Mouse (Mus musculus) testis, postnatal 10 days (tissue): ENCODE results near the gene Ror2.

ENCODE experiments used
- DNase-seq: peaks from one replicate; pipeline ENCODE4 v3.0.0; 2021; ENCODE audit warnings: low spot score

Gene Ror2

DNA sequence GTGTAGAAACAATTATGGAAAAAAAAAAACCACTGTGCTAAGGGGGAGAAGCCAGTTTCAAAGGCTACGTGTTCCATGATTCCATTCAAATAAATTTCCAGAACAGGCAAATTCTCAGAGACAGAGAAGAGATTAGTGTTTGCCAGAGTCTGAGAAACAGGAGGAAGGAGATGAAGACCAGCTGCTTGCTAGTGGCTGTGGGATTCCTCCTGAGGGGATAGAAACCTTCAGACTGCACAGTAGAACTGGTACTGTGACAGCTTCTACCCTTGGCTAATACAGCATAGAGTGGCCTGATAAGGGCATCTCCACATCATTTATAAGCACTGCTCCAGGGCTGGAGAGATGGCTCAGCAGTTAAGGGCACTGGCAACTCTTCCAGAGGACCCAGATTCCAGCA, 11.2 kb downstream of the Ror2 start:
- DNase-seq, result no peak

- DNase-seq, result no peak
These were observed 14.3 kb downstream of the Ror2 start for GRCm38 (mm10) chr13:53271595-53271994.

DNA sequence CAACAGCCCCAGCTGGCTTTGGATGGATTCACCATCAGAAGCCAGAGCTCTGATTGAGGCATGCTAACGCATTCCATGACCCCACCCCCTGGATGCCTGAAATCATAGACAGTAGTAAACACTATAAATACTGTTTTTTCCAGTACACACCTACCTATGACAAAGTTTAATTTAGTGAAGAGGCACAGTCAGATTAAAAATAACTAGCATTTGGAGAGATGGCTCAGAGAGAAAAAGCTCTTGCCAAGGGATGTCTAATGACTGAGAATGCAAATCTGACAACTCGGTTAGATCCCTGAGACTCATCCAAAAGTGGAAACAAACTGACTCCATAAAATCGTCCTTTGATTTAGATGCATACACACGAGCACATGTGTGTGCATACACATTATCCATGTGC, 15.4 kb downstream of the Ror2 start:
- DNase-seq, result no peak

DNA sequence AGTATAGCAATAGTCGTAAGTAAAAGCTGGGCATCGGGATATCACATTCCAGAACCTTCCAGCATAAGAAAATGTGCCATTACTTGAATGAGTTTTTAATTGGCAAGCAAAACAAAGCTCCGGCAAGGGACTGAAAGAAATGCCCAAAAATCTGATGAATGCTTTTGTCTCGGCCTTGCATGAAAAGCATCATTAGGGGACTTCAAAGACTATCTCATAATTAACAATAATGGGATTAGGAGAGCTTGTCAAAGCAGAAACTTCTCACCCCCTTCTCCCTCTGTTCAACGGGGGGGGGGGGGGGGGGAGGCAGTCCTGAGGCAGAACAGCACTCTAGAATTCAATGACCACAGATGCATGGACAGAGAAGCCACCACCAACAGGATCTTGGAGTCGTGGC, 17.4 kb downstream of the Ror2 start:
- DNase-seq, result no peak

DNA sequence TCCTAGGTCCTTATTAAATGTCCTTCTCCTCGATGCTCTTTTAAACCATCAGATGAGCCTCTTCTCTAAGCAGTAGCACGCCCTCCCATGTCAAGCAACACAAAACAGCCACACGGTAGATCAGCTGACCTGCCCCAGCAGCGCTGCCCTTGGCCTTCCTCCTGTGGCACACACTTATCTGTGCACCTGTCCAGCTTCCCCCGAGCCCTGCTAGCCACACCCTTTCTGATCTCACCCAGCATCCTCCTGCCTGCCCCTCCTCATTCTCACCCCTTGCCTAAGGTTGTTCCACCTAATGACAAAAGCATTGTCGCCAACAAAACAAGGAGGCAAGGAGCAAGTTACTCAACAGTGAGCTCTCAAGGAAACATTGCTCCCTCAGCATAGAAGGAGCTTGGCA, 18.1 kb downstream of the Ror2 start:
- no peak for DNase-seq

GRCm38 (mm10) chr13:53267155-53267554, 18.8 kb downstream of the Ror2 start:
- no peak for DNase-seq

GRCm38 (mm10) chr13:53266543-53266951, 19.4 kb downstream of the Ror2 start:
- DNase-seq, result no peak

DNA sequence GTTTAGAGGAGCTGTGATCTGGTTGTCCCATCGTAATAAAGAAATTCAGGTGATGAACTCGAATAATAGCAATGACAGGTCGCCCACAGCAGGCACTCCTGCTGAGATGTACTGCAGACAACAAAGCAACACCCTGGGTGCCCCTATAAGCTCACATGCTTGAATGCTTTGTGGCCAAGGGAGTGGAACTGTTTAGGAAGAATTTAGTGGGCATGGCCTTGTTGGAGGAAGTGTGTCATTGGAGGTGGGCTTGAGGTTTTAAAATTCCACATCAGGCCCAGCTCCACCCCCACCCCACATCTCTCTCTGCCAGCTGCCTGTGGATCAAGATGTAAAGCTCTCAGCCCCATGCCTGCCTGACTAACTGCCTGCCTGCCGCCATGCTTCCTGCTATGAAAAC, 21.0 kb downstream of the Ror2 start:
- no peak for DNase-seq

- no peak for DNase-seq
These were observed 23.2 kb downstream of the Ror2 start for GRCm38 (mm10) chr13:53262509-53263250.

GRCm38 (mm10) chr13:53261106-53261771, 24.7 kb downstream of the Ror2 start:
- DNase-seq, result peak; percentile 73

DNA sequence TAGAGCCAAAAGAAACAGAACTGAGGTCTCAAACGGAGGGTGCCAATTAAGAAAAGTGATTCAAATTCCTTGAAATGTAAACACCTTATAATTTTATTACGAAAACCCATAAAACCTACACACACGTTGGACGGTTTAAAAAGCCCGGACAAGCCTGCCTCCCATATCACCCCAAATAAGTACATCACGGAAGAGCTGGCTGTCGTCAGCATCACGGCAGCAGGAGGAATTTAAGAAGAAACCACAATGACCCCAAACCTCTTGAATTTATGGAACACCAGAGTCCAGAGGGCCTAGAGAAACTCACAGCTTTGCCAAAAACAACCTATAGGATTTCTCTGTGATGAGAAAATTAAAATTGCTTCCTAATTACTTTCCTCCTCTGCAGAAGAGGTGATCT, 27.0 kb downstream of the Ror2 start:
- DNase-seq, result no peak

DNA sequence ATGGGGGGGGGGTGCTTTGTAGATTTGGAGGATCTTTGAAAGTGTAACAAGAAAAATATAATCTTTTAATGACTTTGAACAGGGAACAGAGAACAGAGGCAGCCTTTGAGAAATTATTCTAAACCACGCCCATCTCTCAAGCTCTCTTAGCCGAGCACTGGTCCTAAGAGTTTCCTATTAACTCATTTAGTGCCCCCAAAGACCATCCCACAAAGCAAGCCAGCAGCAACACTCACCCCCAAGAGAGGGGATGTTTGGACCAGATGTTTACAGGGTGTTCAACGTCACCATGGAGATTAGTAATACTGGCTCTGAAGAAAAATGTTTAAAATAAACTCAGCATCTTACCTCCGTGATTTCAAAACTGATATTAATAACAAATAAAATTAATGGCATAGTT, 27.4 kb downstream of the Ror2 start:
- DNase-seq, result no peak

GRCm38 (mm10) chr13:53253255-53253654, 32.7 kb downstream of the Ror2 start:
- DNase-seq, result no peak

GRCm38 (mm10) chr13:53248586-53249401, 37.1 kb downstream of the Ror2 start:
- DNase-seq, result no peak

GRCm38 (mm10) chr13:53248080-53248479, 37.8 kb downstream of the Ror2 start:
- DNase-seq, result no peak

GRCm38 (mm10) chr13:53247175-53247574, 38.7 kb downstream of the Ror2 start:
- no peak for DNase-seq

DNA sequence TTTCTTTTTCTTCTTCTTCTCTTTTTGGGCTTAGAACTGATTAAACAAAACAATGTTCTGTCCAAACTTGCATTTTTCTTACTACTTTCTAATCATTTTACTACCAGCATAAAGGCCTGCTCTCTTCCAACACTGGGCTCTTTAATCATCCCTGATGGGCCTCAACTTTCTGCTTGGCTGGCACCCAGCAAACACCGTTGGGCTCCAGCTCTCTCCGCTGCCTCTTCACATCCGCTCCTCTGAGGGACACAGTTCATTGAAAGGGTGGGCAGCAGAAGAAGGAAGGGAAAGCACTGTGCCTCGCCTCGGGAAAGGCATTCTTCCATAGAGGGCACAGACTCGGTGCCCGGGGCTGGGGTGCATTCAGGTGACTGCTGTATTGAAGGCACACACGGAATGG, 41.8 kb downstream of the Ror2 start:
- DNase-seq, result no peak

DNA sequence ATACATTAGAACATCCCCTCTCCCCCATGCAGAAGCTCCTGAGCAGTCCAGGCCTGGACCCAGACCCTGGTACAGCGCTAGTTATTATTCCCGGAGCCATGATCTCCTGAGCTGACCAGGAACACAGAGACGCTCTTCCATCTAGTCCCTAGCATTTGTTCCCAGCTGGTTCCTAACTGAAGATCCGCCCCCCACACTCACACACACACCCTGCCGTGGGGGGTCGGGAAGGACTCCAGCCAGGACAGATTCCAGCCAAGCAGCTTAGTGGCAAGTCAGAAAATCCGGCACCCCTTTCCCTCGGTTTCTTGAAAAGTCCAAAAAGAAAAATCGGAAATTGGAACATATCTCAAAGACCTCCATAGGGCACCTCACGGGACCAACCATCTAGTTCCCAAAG, 48.5 kb downstream of the Ror2 start:
- DNase-seq, result no peak

DNA sequence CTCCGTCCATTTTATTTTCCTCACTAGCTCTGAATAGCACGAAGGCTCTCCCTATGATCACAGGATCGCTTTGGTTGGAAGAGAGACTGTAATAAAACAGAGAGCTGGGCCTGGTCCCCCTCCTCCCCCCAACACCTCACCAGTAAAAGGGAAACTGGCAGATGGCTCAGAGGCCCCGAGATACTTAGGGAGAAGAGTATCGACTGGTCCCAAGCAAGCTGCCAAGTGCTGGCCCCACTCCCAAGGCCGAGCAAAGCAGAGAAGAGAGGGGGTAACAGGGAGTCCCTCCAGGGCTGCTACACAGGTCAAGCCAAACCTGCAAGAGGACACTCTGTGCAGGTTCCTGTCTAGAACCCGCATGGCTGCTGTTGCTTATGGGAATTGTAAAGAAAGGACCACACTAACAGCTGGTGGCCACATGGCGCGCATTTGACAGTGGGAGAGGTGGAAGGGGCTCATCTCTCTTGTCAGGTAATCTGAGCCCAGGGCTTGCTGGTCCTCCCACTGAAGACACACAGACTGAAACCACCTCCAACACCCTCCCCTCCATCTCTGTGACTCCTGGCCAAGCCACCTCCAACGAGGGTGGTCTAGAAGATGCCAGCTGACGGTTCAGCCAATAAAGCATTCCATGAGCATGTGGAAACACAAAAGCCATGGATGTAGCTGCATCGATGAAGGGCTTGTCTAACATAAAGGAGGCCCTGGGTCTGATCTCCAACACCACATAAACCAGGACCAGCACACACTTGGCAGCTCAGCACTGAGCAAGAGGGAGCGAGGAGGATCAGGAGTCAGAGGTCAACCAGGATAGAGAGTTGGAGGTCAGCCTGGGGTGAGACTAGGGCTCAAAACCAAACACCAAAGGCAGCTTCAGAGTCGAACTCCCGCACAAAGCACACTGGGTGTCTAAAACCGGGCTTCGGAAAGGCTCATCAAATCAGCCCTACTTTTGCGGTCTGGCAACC, 49.2 kb downstream of the Ror2 start:
- peak; percentile 90 for DNase-seq

DNA sequence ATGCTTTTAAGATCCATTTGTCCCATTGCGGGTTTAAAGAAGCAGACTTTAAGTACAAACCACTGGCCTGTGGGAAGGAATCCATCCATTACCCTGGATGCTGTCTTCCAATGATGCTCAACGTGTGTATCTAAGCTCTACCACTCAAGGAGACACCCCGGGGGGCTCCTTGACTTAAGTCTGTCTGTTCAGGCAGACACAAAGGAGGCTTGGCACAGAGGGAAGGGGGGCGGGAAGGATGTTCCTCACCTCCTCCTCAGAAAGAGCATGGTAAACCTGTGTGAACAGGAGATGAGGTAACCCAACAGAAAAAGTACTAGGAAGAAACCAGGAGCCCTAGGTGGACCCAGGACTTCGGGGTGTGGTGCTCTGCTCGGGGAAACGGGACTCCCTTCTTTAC, 50.0 kb downstream of the Ror2 start:
- DNase-seq, result no peak

GRCm38 (mm10) chr13:53234844-53235243, 51.1 kb downstream of the Ror2 start:
- DNase-seq, result peak; percentile 65
